Mouse (Mus musculus): ENCODE data around the gene Mylip. TPM values are rescaled to one million over a fixed set of nuclear protein-coding genes. Genes with fewer than 3 reads are reported as not detected.

Mylip gene
- 100 to 1,000 TPM; 107 to 128 TPM for total RNA-seq (2023)

GRCm38 (mm10) chr13:45389448-45390311, at the start of gene Mylip:
Gene Mylip (plus strand): TSS chr13:45389742.

Other genes with a start within 250 kb of the Mylip start
- gene Gmpr, start 117.7 kb downstream of the Mylip start, total RNA-seq (2023): 1 to 10 TPM in 1 of 2 experiments, under 1 TPM in 1; 0.35 to 1.4 TPM

Data from B cell, adult 67 days (primary cell).